9 mouse cellular contexts compared by ENCODE assay signal in genomic region chr9:37145151-37145615, GRCm38 (mm10). TPM values are rescaled to one million over a fixed set of nuclear protein-coding genes. Genes with fewer than 3 reads are reported as not detected.
A peak's percentile ranks its signal among the peaks of the same experiment; 100 is the strongest.
DNase-seq lines count a peak whose midpoint lies in the region; ATAC-seq and TF ChIP-seq lines count a peak whose summit lies in the region.
"Had no signal": no experiment of that assay in that cellular context is flagged by ENCODE, and none has a peak within 500 bp of the region (broad histone marks: within the 10 kb centered on the region; RNA-seq: fewer than 3 reads in every experiment).

No protein-coding gene starts in this region.

- peak overlapping the region; percentile 88 for H3K4me2 ChIP-seq in kidney, embryonic 14.5 days (replicated peaks; ENCODE audit: low read depth, low read length)

- TF ChIP-seq POLR2A in small intestine, adult 2 months (IDR thresholded peaks at IDR 0.05; ENCODE audit: low read depth, low read length), result no peak

- TF ChIP-seq CTCF in small intestine, adult 2 months (IDR thresholded peaks at IDR 0.05; ENCODE audit: extremely low read depth, insufficient read length, insufficient replicate concordance, low read depth, low read length), result no peak

- H3K36me3 ChIP-seq in kidney, embryonic 14.5 days (ENCODE audit: control insufficient read depth, insufficient read depth, low read length), result no peaks in the 10 kb centered on the region
- H3K36me3 ChIP-seq in small intestine, adult 2 months (ENCODE audit: control insufficient read depth, insufficient read depth, low read length), result no peaks in the 10 kb centered on the region

- WGBS in kidney, embryonic 14.5 days, result under 1% methylated on average over 26 of the region's 26 CpGs
- 4% methylated on average over 26 of the region's 26 CpGs for WGBS in small intestine, adult 2 months

- peak; percentile 14 for DNase-seq in ovary, adult 18-20 months (ENCODE audit: low spot score)
- DNase-seq in ovary, postnatal 14 days (ENCODE audit: low spot score), result no peak
- peak; percentile 58 to 69 for DNase-seq in cerebellum, postnatal 10 days
- peak; percentile 43 to 44 for DNase-seq in heart, adult 9 months (ENCODE audit: low spot score in 2 of 2)
- peak; percentile 54 for DNase-seq in lung, postnatal 14 days
- DNase-seq in right cerebral cortex, postnatal 36 days (ENCODE audit: low spot score in 2 of 2), result no peak

- peaks cover 34% of the 10 kb centered on the region for H3K4me1 ChIP-seq in kidney, embryonic 14.5 days (ENCODE audit: control insufficient read depth, insufficient read depth, low read length)
- H3K4me1 ChIP-seq in small intestine, adult 2 months (ENCODE audit: control insufficient read depth, insufficient read depth, insufficient read length, low read length), result peaks cover 4% of the 10 kb centered on the region; the same call in 1 of the 2 replicates

- peak overlapping the region; percentile 67 for H3K4me3 ChIP-seq in kidney, embryonic 14.5 days (ENCODE audit: low read length)
- H3K4me3 ChIP-seq in small intestine, adult 2 months (ENCODE audit: low read depth, low read length), result peak overlapping the region; percentile 67

- H3K9ac ChIP-seq in kidney, embryonic 14.5 days (ENCODE audit: low read depth, low read length), result peak overlapping the region; percentile 91

- no peaks in the 10 kb centered on the region for H3K9me3 ChIP-seq in kidney, embryonic 14.5 days (ENCODE audit: control insufficient read depth, low read length)

- no peak for ATAC-seq in kidney, embryonic 14.5 days (ENCODE audit: low FRiP score, low TSS enrichment)

- H3K27me3 ChIP-seq in kidney, embryonic 14.5 days (ENCODE audit: control insufficient read depth, insufficient read depth, low read length), result peaks cover 7% of the 10 kb centered on the region; the same call in 1 of the 2 replicates
- peaks cover 36% of the 10 kb centered on the region for H3K27me3 ChIP-seq in small intestine, adult 2 months (ENCODE audit: control insufficient read depth, insufficient read depth, low read length)

- H3K27ac ChIP-seq in kidney, embryonic 14.5 days (ENCODE audit: low read depth, low read length), result peak overlapping the region; percentile 97
- peak overlapping the region; percentile 45; the same call in 1 of the 2 replicates for H3K27ac ChIP-seq in small intestine, adult 2 months (ENCODE audit: insufficient read depth, low read depth, low read length)
- H3K27ac ChIP-seq: macrophage had no signal

RNA-seq across cellular contexts. Expression of gene Pknox2, which starts 2.0 kb away (rescaled TPM):
- polyA plus RNA-seq in kidney, embryonic 14.5 days (2014; fragmentation: Nextera tagmentation; extraction: Ambion mirVana), result 5.4 and 5.5 TPM in 2 replicates
- 2.5 and 2.7 TPM in 2 replicates for polyA plus RNA-seq in small intestine, adult 2 months (2012; rRNA removed)
- polyA plus RNA-seq: macrophage had no signal

Comparison
In these comparisons a context has a peak if more than half of its experiments do, and no peak if none do; other contexts are left out.
1. DNase-seq: peak in ovary, adult 18-20 months (single experiment), cerebellum, postnatal 10 days (2 of 2), heart, adult 9 months (2 of 2) and lung, postnatal 14 days (single experiment); none in ovary, postnatal 14 days (single experiment) and right cerebral cortex, postnatal 36 days (0 of 2).